Mouse (Mus musculus): ENCODE data around the gene Tmem19. TPM values are rescaled to one million over a fixed set of nuclear protein-coding genes. Genes with fewer than 3 reads are reported as not detected.

Gene Tmem19
- 18.9 TPM for total RNA-seq (2023)

GRCm38 (mm10) chr10:115361840-115362622 lies at the start of gene Tmem19:
TSS of gene Tmem19 (minus strand) at chr10:115362501.

DNA sequence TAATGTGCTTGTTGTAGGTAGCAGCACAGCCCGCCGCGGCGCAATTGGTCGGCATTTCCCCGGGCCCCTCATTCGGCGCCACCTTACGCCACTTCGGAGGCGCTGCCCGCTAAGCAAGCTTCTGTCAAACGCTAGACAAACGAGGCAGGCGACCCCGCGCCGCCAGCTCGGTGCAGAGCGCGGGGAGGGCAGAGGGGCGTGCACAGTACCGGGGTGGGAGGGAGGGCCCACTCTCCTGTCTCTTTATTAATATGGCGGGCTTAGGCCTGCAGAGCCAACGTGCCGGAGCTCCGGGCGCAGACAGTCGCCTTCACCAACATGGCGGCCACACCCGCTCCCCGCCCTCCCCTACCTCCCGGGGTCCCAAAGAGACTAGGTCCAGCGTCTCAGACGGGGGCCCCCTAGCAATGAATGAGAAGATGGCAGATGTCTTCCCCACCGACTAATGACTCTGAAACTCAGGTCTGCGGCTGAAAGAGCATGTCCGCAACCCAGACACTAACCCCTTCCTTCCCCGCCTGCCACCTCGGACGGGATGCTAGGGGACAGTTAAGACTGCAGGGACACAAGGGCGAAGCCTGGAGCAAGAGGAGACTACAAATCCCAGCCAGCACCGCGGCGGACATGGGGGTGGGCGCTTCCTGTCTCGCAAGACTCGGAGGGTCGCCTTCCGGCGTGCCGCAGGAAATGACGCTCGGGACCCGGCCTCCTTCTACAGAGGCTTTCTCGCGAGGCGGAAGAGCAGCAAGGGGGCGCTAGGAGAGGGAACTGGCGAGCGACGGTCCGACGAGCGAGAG lies 22.1 kb upstream of the Tmem19 start, which contains the start of the genes Thap2 and Zfc3h1:
Gene Thap2 (minus strand): TSS at position 223 of the 797 bp plus-strand sequence.
Gene Zfc3h1 (plus strand): TSS at position 739 of the 797 bp plus-strand sequence.

GRCm38 (mm10) chr10:115315473-115316171 lies 46.7 kb downstream of the Tmem19 start, which contains the start of gene Rab21:
TSS of gene Rab21 (minus strand) at chr10:115315594.

Other genes with a start within 250 kb of the Tmem19 start
- gene Tph2, start 177.5 kb downstream of the Tmem19 start, total RNA-seq (2023): not detected
- gene Tbc1d15, start 111.0 kb downstream of the Tmem19 start, total RNA-seq (2023): 169 TPM
- gene Rab21, start 46.9 kb downstream of the Tmem19 start, total RNA-seq (2023): 74.2 TPM
- gene Thap2, start 21.9 kb upstream of the Tmem19 start, total RNA-seq (2023): 7.2 TPM
- gene Zfc3h1, start 22.5 kb upstream of the Tmem19 start, total RNA-seq (2023): 63.1 TPM
- gene A930009A15Rik, start 207.5 kb upstream of the Tmem19 start, total RNA-seq (2023): not detected
- gene Lgr5, start 225.3 kb upstream of the Tmem19 start, total RNA-seq (2023): not detected